Mouse (Mus musculus) limb, embryonic 10.5 days (tissue): ENCODE data around the gene Rbfox3. TPM values are rescaled to one million over a fixed set of nuclear protein-coding genes. Genes with fewer than 3 reads are reported as not detected.

Experiments used
- DNase-seq: peaks from one replicate; pipeline ENCODE4 v3.0.0-alpha.2; 2017; ENCODE audit warnings: low spot score
- H3K27ac ChIP-seq: fragments of 300-500 bp; sonication (generic); 2 replicates; pipeline ENCODE4 v1.5.1; 2016; ENCODE audit warnings: mild to moderate bottlenecking
- H3K27me3 ChIP-seq: fragments of 300-500 bp; sonication (generic); 2 replicates; pipeline ENCODE4 v1.6.1; 2016; ENCODE audit warnings: low read depth, mild to moderate bottlenecking; ENCODE audit not compliant: poor library complexity, severe bottlenecking
- H3K36me3 ChIP-seq: fragments of 300-500 bp; sonication (generic); 2 replicates; pipeline ENCODE4 v1.6.1; 2016; ENCODE audit warnings: mild to moderate bottlenecking, moderate library complexity
- H3K4me1 ChIP-seq: fragments of 300-500 bp; sonication (generic); 2 replicates; pipeline ENCODE4 v1.6.1; 2016
- H3K4me3 ChIP-seq: fragments of 300-500 bp; sonication (generic); 2 replicates; pipeline ENCODE4 v1.5.1; 2016; ENCODE audit warnings: mild to moderate bottlenecking, moderate library complexity
- H3K9me3 ChIP-seq: fragments of 300-500 bp; sonication (generic); replicated peaks from 2 replicates; pipeline ENCODE4 v1.6.1; 2016; ENCODE audit warnings: mild to moderate bottlenecking
- WGBS: fragments of 180-500 bp; shearing (Covaris S2); methylation state at CpG from one replicate; pipeline ENCODE4 v1.1.7; 2016; 5-methylcytosine and 5-hydroxymethylcytosine counted together
- polyA plus RNA-seq: library from polyadenylated mRNA; unstranded; fragments of >200 nt; fragmentation: Nextera tagmentation; extraction: Ambion mirVana; gene quantifications from 2 replicates; pipeline ENCODE4 v1.2.1, GENCODE M21; 2016

Rbfox3 gene
- polyA plus RNA-seq, 1 experiment from 2014 or later: 1.7 TPM

GRCm38 (mm10) chr11:118912686-118913085, 1.3 kb upstream of the Rbfox3 start:
- 54% methylated on average over 6 of the region's 6 CpGs for WGBS
- Histone ChIP-seq H3K9me3 (no peaks in the 10 kb centered on the region), H3K27me3 (peaks cover 75% of the 10 kb centered on the region), H3K4me3 (no peak overlapping the region), H3K4me1 (peaks cover 58% of the 10 kb centered on the region), H3K27ac (no peak overlapping the region), H3K36me3 (no peaks in the 10 kb centered on the region)
- no peak for DNase-seq

- Histone ChIP-seq H3K9me3 (no peaks in the 10 kb centered on the region), H3K4me1 (peaks cover 60% of the 10 kb centered on the region), H3K27ac (no peak overlapping the region), H3K4me3 (no peak overlapping the region), H3K27me3 (peaks cover 84% of the 10 kb centered on the region), H3K36me3 (no peaks in the 10 kb centered on the region)
- no peak for DNase-seq
- 78% methylated on average over 10 of the region's 10 CpGs for WGBS
Observed at GRCm38 (mm10) chr11:118910756-118911155, 641 bp downstream of the Rbfox3 start.

GRCm38 (mm10) chr11:118909814-118910201, 1.6 kb downstream of the Rbfox3 start:
- WGBS: 0% methylated on average over 13 of the region's 13 CpGs

GRCm38 (mm10) chr11:118908981-118909813, 2.2 kb downstream of the Rbfox3 start:
- peak; percentile 73 for DNase-seq
- Histone ChIP-seq H3K27me3 (peaks cover 85% of the 10 kb centered on the region), H3K9me3 (no peaks in the 10 kb centered on the region), H3K36me3 (no peaks in the 10 kb centered on the region), H3K4me1 (peaks cover 61% of the 10 kb centered on the region), H3K4me3 (peak overlapping the region; percentile 69), H3K27ac (peak overlapping the region; percentile 72)
- WGBS: under 1% methylated on average over 79 of the region's 90 CpGs

More at GRCm38 (mm10) chr11:118909814-118910201, 1.6 kb downstream of the Rbfox3 start:
- H3K27me3 ChIP-seq: peaks cover 86% of the 10 kb centered on the region
- no peaks in the 10 kb centered on the region for H3K36me3 ChIP-seq
- DNase-seq: peak; percentile 68
- peak overlapping the region; percentile 69 for H3K4me3 ChIP-seq
- H3K9me3 ChIP-seq: no peaks in the 10 kb centered on the region
- H3K27ac ChIP-seq: peak overlapping the region; percentile 72
- peaks cover 61% of the 10 kb centered on the region for H3K4me1 ChIP-seq

GRCm38 (mm10) chr11:118908431-118908980, 2.9 kb downstream of the Rbfox3 start:
- under 1% methylated on average over 52 of the region's 52 CpGs for WGBS
- DNase-seq: peak; percentile 69
- H3K36me3 ChIP-seq: no peaks in the 10 kb centered on the region
- no peaks in the 10 kb centered on the region for H3K9me3 ChIP-seq
- H3K4me3 ChIP-seq: peak overlapping the region; percentile 69
- peaks cover 87% of the 10 kb centered on the region for H3K27me3 ChIP-seq
- peak overlapping the region; percentile 72 for H3K27ac ChIP-seq
- H3K4me1 ChIP-seq: peaks cover 61% of the 10 kb centered on the region

- WGBS: 2% methylated on average over 43 of the region's 43 CpGs
- H3K4me1 ChIP-seq: peaks cover 61% of the 10 kb centered on the region
- DNase-seq: peak; percentile 56
Observed at GRCm38 (mm10) chr11:118907471-118908401, 3.7 kb downstream of the Rbfox3 start.

GRCm38 (mm10) chr11:118906824-118907470, 4.5 kb downstream of the Rbfox3 start:
- Histone ChIP-seq H3K27me3 (peaks cover 83% of the 10 kb centered on the region), H3K36me3 (no peaks in the 10 kb centered on the region), H3K4me1 (peaks cover 61% of the 10 kb centered on the region), H3K4me3 (peak overlapping the region; percentile 69), H3K27ac (peak overlapping the region; percentile 56), H3K9me3 (no peaks in the 10 kb centered on the region)
- DNase-seq: no peak
- WGBS: 7% methylated on average over 23 of the region's 23 CpGs

More at GRCm38 (mm10) chr11:118907471-118908401, 3.7 kb downstream of the Rbfox3 start:
- Histone ChIP-seq H3K27ac (peak overlapping the region; percentile 72), H3K4me3 (peak overlapping the region; percentile 69), H3K9me3 (no peaks in the 10 kb centered on the region), H3K27me3 (peaks cover 90% of the 10 kb centered on the region), H3K36me3 (no peaks in the 10 kb centered on the region)

- H3K27me3 ChIP-seq: peaks cover 80% of the 10 kb centered on the region
- no peaks in the 10 kb centered on the region for H3K9me3 ChIP-seq
- no peak overlapping the region for H3K4me3 ChIP-seq
- WGBS: 24% methylated on average over 12 of the region's 12 CpGs
- peaks cover 60% of the 10 kb centered on the region for H3K4me1 ChIP-seq
- H3K27ac ChIP-seq: no peak overlapping the region
- H3K36me3 ChIP-seq: no peaks in the 10 kb centered on the region
- peak; percentile 71 for DNase-seq
Observed at GRCm38 (mm10) chr11:118906131-118906823, 5.1 kb downstream of the Rbfox3 start.

- peaks cover 80% of the 10 kb centered on the region for H3K27me3 ChIP-seq
- H3K4me1 ChIP-seq: peaks cover 60% of the 10 kb centered on the region
- DNase-seq: no peak
- H3K36me3 ChIP-seq: no peaks in the 10 kb centered on the region
- H3K9me3 ChIP-seq: no peaks in the 10 kb centered on the region
- WGBS: 64% methylated on average over 11 of the region's 11 CpGs
- no peak overlapping the region for H3K4me3 ChIP-seq
- no peak overlapping the region for H3K27ac ChIP-seq
Observed at GRCm38 (mm10) chr11:118905656-118906055, 5.7 kb downstream of the Rbfox3 start.

- H3K36me3 ChIP-seq: no peaks in the 10 kb centered on the region
- H3K27me3 ChIP-seq: peaks cover 79% of the 10 kb centered on the region
- peaks cover 60% of the 10 kb centered on the region for H3K4me1 ChIP-seq
- H3K4me3 ChIP-seq: no peak overlapping the region
- DNase-seq: no peak
- 89% methylated on average over 6 of the region's 6 CpGs for WGBS
- H3K27ac ChIP-seq: no peak overlapping the region
- no peaks in the 10 kb centered on the region for H3K9me3 ChIP-seq
Observed at GRCm38 (mm10) chr11:118904253-118904652, 7.1 kb downstream of the Rbfox3 start.

- H3K4me1 ChIP-seq: peaks cover 54% of the 10 kb centered on the region
- H3K27me3 ChIP-seq: peaks cover 51% of the 10 kb centered on the region
- 53% methylated on average over 26 of the region's 26 CpGs for WGBS
Observed at GRCm38 (mm10) chr11:118899771-118900545, 11.4 kb downstream of the Rbfox3 start.

More at GRCm38 (mm10) chr11:118899771-118900545, 11.4 kb downstream of the Rbfox3 start:
- no peaks in the 10 kb centered on the region for H3K9me3 ChIP-seq
- H3K36me3 ChIP-seq: no peaks in the 10 kb centered on the region
- no peak overlapping the region for H3K4me3 ChIP-seq
- no peak overlapping the region; the same call in 1 of the 2 replicates for H3K27ac ChIP-seq
- DNase-seq: no peak
